In genomic region chr14:11329993-11330392, GRCm38 (mm10) we compare ENCODE assay signal across 11 mouse cellular contexts. TPM values are rescaled to one million over a fixed set of nuclear protein-coding genes. Genes with fewer than 3 reads are reported as not detected.
DNase-seq lines count a peak whose midpoint lies in the region; ATAC-seq and TF ChIP-seq lines count a peak whose summit lies in the region.
"Had no signal": no experiment of that assay in that cellular context is flagged by ENCODE, and none has a peak within 500 bp of the region (broad histone marks: within the 10 kb centered on the region; RNA-seq: fewer than 3 reads in every experiment).

No protein-coding gene starts in this region.

- TF ChIP-seq POLR2A in cerebellum, adult 2 months (IDR thresholded peaks at IDR 0.05; ENCODE audit: borderline replicate concordance, insufficient read depth, low read length), result no peak

- no peak overlapping the region for H3K4me3 ChIP-seq in embryonic facial prominence, embryonic 11.5 days (ENCODE audit: low read depth, low read length)
- H3K4me3 ChIP-seq in embryonic facial prominence, embryonic 10.5 days, result no peak overlapping the region
- no peak overlapping the region for H3K4me3 ChIP-seq in left cerebral cortex, adult 2 months
- no peak overlapping the region for H3K4me3 ChIP-seq in cerebellum, adult 2 months (replicated peaks; ENCODE audit: insufficient read depth, low read depth, low read length)
- H3K4me3 ChIP-seq: limb, embryonic 13.5 days; megakaryocyte, embryonic 14.5 days had no signal

- H3K27ac ChIP-seq in embryonic facial prominence, embryonic 11.5 days (replicated peaks; ENCODE audit: low read depth, low read length), result no peak overlapping the region
- no peak overlapping the region for H3K27ac ChIP-seq in embryonic facial prominence, embryonic 10.5 days (replicated peaks)
- no peak overlapping the region for H3K27ac ChIP-seq in left cerebral cortex, adult 2 months
- H3K27ac ChIP-seq in cerebellum, adult 2 months (ENCODE audit: insufficient read depth, low read length), result no peak overlapping the region
- H3K27ac ChIP-seq: limb, embryonic 13.5 days had no signal

- no peaks in the 10 kb centered on the region for H3K4me1 ChIP-seq in embryonic facial prominence, embryonic 11.5 days (ENCODE audit: control insufficient read depth, insufficient read depth, low read length)
- no peaks in the 10 kb centered on the region for H3K4me1 ChIP-seq in embryonic facial prominence, embryonic 10.5 days
- no peaks in the 10 kb centered on the region for H3K4me1 ChIP-seq in cerebellum, adult 2 months (ENCODE audit: control insufficient read depth, insufficient read depth, low read length)
- H3K4me1 ChIP-seq: limb, embryonic 13.5 days; megakaryocyte, embryonic 14.5 days had no signal

- H3K4me2 ChIP-seq in embryonic facial prominence, embryonic 11.5 days (ENCODE audit: low read depth, low read length), result no peak overlapping the region
- H3K4me2 ChIP-seq: limb, embryonic 13.5 days had no signal

- peak; percentile 44 for DNase-seq in embryonic facial prominence, embryonic 11.5 days (ENCODE audit: low spot score)
- DNase-seq in embryonic facial prominence, embryonic 10.5 days (ENCODE audit: low spot score), result no peak
- DNase-seq in left cerebral cortex, adult 2 months (ENCODE audit: extremely low spot score in 1 of 2, low spot score in 2 of 2), result no peak
- no peak for DNase-seq in left cerebral cortex, adult 9 months (ENCODE audit: low spot score in 2 of 2)
- peak; percentile 4 for DNase-seq in Muller cell, postnatal 12 days (ENCODE audit: inconsistent ontology term)
- peak; percentile 18 for DNase-seq in mesoderm, embryonic 11.5 days (ENCODE audit: low read depth, low spot score)
- no peak for DNase-seq in natural killer cell, adult 2 months (ENCODE audit: low spot score in 2 of 2)
- DNase-seq in cerebellum, adult 2 months, result no peak

- no peaks in the 10 kb centered on the region for H3K27me3 ChIP-seq in embryonic facial prominence, embryonic 11.5 days (ENCODE audit: control insufficient read depth, insufficient read depth, low read length)
- H3K27me3 ChIP-seq in embryonic facial prominence, embryonic 10.5 days (replicated peaks; ENCODE audit: low read depth, poor library complexity, severe bottlenecking), result no peaks in the 10 kb centered on the region
- H3K27me3 ChIP-seq in cerebellum, adult 2 months (ENCODE audit: control insufficient read depth, insufficient read depth, low read length), result no peaks in the 10 kb centered on the region
- H3K27me3 ChIP-seq: limb, embryonic 13.5 days; megakaryocyte, embryonic 14.5 days had no signal

- TF ChIP-seq CTCF in left cerebral cortex, adult 2 months (IDR thresholded peaks at IDR 0.05), result peak; percentile 44
- TF ChIP-seq CTCF in cerebellum, adult 2 months (IDR thresholded peaks at IDR 0.05; ENCODE audit: borderline replicate concordance, insufficient read depth, low read depth, low read length), result no peak

- H3K9me3 ChIP-seq in embryonic facial prominence, embryonic 11.5 days (replicated peaks; ENCODE audit: control insufficient read depth, low read length), result no peaks in the 10 kb centered on the region
- no peaks in the 10 kb centered on the region for H3K9me3 ChIP-seq in embryonic facial prominence, embryonic 10.5 days
- H3K9me3 ChIP-seq: megakaryocyte, embryonic 14.5 days had no signal

- intact Hi-C loops in left cerebral cortex, adult 2 months (cut with DNase I), result no loop called here

- no peaks in the 10 kb centered on the region for H3K36me3 ChIP-seq in embryonic facial prominence, embryonic 11.5 days (replicated peaks; ENCODE audit: control insufficient read depth, insufficient read depth, low read depth, low read length)
- no peaks in the 10 kb centered on the region for H3K36me3 ChIP-seq in embryonic facial prominence, embryonic 10.5 days (replicated peaks)
- H3K36me3 ChIP-seq: limb, embryonic 13.5 days had no signal

- H3K9ac ChIP-seq in embryonic facial prominence, embryonic 11.5 days (replicated peaks; ENCODE audit: low read length), result no peak overlapping the region
- H3K9ac ChIP-seq: limb, embryonic 13.5 days had no signal

- WGBS in embryonic facial prominence, embryonic 11.5 days, result 49% methylated on average over 2 of the region's 2 CpGs
- 51% methylated on average over 2 of the region's 2 CpGs for WGBS in embryonic facial prominence, embryonic 10.5 days
- WGBS in cerebellum, adult 2 months, result 36% methylated on average over 2 of the region's 2 CpGs

- no peak for ATAC-seq in embryonic facial prominence, embryonic 11.5 days (replicated peaks; ENCODE audit: insufficient number of reproducible peaks, low FRiP score, low TSS enrichment, low read depth)

RNA-seq across cellular contexts. Expression of gene Gm3839, which starts 26.5 kb away (rescaled TPM):
- polyA plus RNA-seq in embryonic facial prominence, embryonic 11.5 days (2014; fragmentation: Nextera tagmentation; extraction: Ambion mirVana), result 1.8 and 1.9 TPM in 2 replicates
- 2.1 and 2.4 TPM in 2 replicates for polyA plus RNA-seq in embryonic facial prominence, embryonic 10.5 days (2016; fragmentation: Nextera tagmentation; extraction: Ambion mirVana)
- under 1 TPM; 0.41 to 0.61 TPM for total RNA-seq in left cerebral cortex, adult 2 months (2021)
- 0.90 and 1.1 TPM in 2 replicates for polyA plus RNA-seq in cerebellum, adult 2 months (2012; rRNA removed)
- total RNA-seq: neutrophil, adult 5-6 weeks had no signal

Comparison
In these comparisons a context has a peak if more than half of its experiments do, and no peak if none do; other contexts are left out.
1. DNase-seq: peak in embryonic facial prominence, embryonic 11.5 days (single experiment), Muller cell, postnatal 12 days (single experiment) and mesoderm, embryonic 11.5 days (single experiment); none in embryonic facial prominence, embryonic 10.5 days (single experiment), left cerebral cortex, adult 2 months (0 of 2), left cerebral cortex, adult 9 months (0 of 2), natural killer cell, adult 2 months (0 of 2) and cerebellum, adult 2 months (0 of 2).